Mouse (Mus musculus): ENCODE data around the gene Atxn7l2.

- TF ChIP-seq EP300 (IDR thresholded peaks at IDR 0.05; ENCODE audit: low read length), result no peak
- TF ChIP-seq ZC3H11A (IDR thresholded peaks at IDR 0.05; ENCODE audit: low read depth, low read length), result no peak
- no peak for TF ChIP-seq POLR2A (IDR thresholded peaks at IDR 0.05; ENCODE audit: low read depth, low read length)
- no peak for TF ChIP-seq CTCF (conservative IDR thresholded peaks at IDR 0.05 in 1 of 2, IDR thresholded peaks at IDR 0.05 in 1 of 2; ENCODE audit: low read depth in 2 of 2, low read length in 2 of 2)
- no peak for TF ChIP-seq HCFC1 (IDR thresholded peaks at IDR 0.05; ENCODE audit: low read depth, low read length)
- no peak for TF ChIP-seq KAT2A (IDR thresholded peaks at IDR 0.05; ENCODE audit: insufficient replicate concordance, low read length)
- TF ChIP-seq SMC3 (IDR thresholded peaks at IDR 0.05; ENCODE audit: low read depth, low read length), result no peak
- no peak for TF ChIP-seq MAX (IDR thresholded peaks at IDR 0.05; ENCODE audit: low read length)
- TF ChIP-seq JUND (conservative IDR thresholded peaks at IDR 0.05; ENCODE audit: low read depth, low read length), result no peak
- no peak for TF ChIP-seq MXI1 (IDR thresholded peaks at IDR 0.05; ENCODE audit: low read depth, low read length)
- TF ChIP-seq BHLHE40 (IDR thresholded peaks at IDR 0.05; ENCODE audit: low read depth, low read length), result no peak
- TF ChIP-seq CHD2 (IDR thresholded peaks at IDR 0.05; ENCODE audit: low read length), result no peak
- no peak for TF ChIP-seq GABPA (IDR thresholded peaks at IDR 0.05; ENCODE audit: insufficient replicate concordance, low read depth, low read length)
Observed at GRCm38 (mm10) chr3:108220661-108221060, 9.9 kb upstream of the Atxn7l2 start.

Data from CH12.LX (cell line).